Mouse (Mus musculus) midbrain, embryonic 12.5 days (tissue): ENCODE measurements around the gene Rpl9-ps1. TPM values are rescaled to one million over a fixed set of nuclear protein-coding genes. Genes with fewer than 3 reads are reported as not detected.

Experiments
- ATAC-seq: fragments of 200-750 bp; cut with Nextera tagmentation; 2 replicates; pipeline ENCODE4 v1.8.0; 2017; ENCODE audit warnings: low read depth, moderate TSS enrichment, moderate library complexity; ENCODE audit not compliant: low FRiP score
- H3K27ac ChIP-seq: fragments of 300-500 bp; sonication (generic); replicated peaks from 2 replicates; pipeline ENCODE4 v1.5.1; 2016; ENCODE audit warnings: mild to moderate bottlenecking
- H3K27me3 ChIP-seq: fragments of 300-500 bp; sonication (generic); 2 replicates; pipeline ENCODE4 v1.6.1; 2016; ENCODE audit warnings: mild to moderate bottlenecking
- H3K36me3 ChIP-seq: fragments of 300-500 bp; sonication (generic); 2 replicates; pipeline ENCODE4 v1.6.1; 2016
- H3K4me1 ChIP-seq: fragments of 300-500 bp; sonication (generic); 2 replicates; pipeline ENCODE4 v1.6.1; 2016
- H3K4me2 ChIP-seq: fragments of 300-500 bp; sonication (generic); replicated peaks from 2 replicates; pipeline ENCODE4 v1.6.1; 2016; ENCODE audit warnings: mild to moderate bottlenecking, moderate library complexity
- H3K4me3 ChIP-seq: fragments of 300-500 bp; sonication (generic); 2 replicates; pipeline ENCODE4 v1.5.1; 2016; ENCODE audit warnings: mild to moderate bottlenecking
- H3K9ac ChIP-seq: fragments of 300-500 bp; sonication (generic); replicated peaks from 2 replicates; pipeline ENCODE4 v1.6.1; 2016; ENCODE audit warnings: mild to moderate bottlenecking, moderate library complexity
- H3K9me3 ChIP-seq: fragments of 300-500 bp; sonication (generic); 2 replicates; pipeline ENCODE4 v1.6.1; 2016; ENCODE audit warnings: mild to moderate bottlenecking
- WGBS: fragments of 180-500 bp; shearing (Covaris S2); methylation state at CpG from one replicate; pipeline ENCODE4 v1.1.7; 2016; 5-methylcytosine and 5-hydroxymethylcytosine counted together
- polyA plus RNA-seq: library from polyadenylated mRNA; unstranded; fragments of >200 nt; fragmentation: Nextera tagmentation; extraction: Ambion mirVana; gene quantifications from 2 replicates; pipeline ENCODE4 v1.2.1, GENCODE M21; 2016

Gene Rpl9-ps1
- polyA plus RNA-seq, 1 experiment from 2014 or later: not detected

DNA sequence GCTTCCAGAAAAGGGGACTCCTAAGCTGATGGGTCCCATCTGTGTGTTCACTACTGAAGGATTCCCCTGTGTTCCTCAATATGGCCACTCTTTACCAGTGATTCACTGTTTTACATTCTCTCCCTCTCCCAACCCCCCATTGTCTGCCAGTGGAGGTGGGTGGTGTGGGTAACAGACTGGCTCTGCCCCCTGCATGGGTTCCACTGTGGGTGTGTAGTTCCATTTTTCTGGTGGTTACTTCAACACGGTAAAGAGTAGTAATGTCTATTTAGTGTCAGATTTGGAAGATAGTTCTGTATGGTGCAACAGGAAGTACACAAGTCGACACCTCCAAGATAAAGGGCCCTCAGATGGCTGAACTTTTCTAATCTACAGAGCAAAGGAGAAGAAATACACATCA lies 4.2 kb downstream of the Rpl9-ps1 start:
- no peak overlapping the region for H3K4me2 ChIP-seq
- no peak overlapping the region for H3K9ac ChIP-seq
- H3K27ac ChIP-seq: no peak overlapping the region
- H3K9me3 ChIP-seq: no peaks in the 10 kb centered on the region
- WGBS: 83% methylated on average over 2 of the region's 2 CpGs
- H3K36me3 ChIP-seq: no peaks in the 10 kb centered on the region
- ATAC-seq: no peak
- no peaks in the 10 kb centered on the region for H3K27me3 ChIP-seq
- no peak overlapping the region for H3K4me3 ChIP-seq
- H3K4me1 ChIP-seq: no peaks in the 10 kb centered on the region

DNA sequence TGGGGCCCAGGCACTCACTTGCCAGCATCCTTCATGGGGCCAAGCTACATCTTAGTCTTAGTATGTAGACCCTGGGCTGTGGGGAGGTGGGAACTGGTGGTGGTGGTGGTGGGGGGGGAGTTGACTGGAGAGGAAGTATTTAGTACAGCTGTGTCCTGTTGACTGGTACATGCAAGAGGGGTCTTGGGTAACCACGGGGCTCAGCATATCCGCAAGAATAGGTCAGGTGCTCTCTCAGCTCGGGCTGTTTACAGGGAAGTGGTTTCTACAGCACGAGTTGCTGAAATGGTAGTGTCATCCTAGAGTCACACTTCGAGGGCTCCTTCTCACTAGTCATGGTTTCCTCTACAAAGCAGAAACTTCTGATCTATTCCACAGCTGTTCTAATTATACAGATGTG lies 5.3 kb downstream of the Rpl9-ps1 start:
- H3K4me2 ChIP-seq: no peak overlapping the region
- H3K9ac ChIP-seq: no peak overlapping the region
- no peaks in the 10 kb centered on the region for H3K9me3 ChIP-seq
- ATAC-seq: no peak
- H3K36me3 ChIP-seq: no peaks in the 10 kb centered on the region
- no peak overlapping the region for H3K4me3 ChIP-seq
- H3K27ac ChIP-seq: no peak overlapping the region
- 82% methylated on average over 5 of the region's 5 CpGs for WGBS
- no peaks in the 10 kb centered on the region for H3K27me3 ChIP-seq
- H3K4me1 ChIP-seq: no peaks in the 10 kb centered on the region

DNA sequence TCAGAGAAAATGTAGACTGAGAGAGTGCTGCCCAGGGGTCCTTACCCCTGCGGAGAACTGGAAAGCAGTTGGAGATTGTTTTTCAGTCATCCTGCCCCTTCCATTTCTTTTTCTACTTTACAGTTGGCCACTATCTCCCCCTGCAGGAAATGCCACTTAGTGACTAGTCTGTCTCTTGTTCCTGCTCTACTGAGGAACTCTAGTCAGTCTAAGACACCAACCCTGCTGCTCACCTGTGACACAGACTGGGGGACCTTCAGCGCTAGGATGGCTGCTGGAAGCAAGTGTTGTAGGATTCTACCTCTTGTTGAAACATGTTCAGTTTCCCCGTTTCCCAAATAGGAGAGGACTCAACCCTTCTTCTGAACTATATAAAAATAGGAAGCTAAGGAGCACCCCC lies 5.9 kb downstream of the Rpl9-ps1 start:
- H3K9me3 ChIP-seq: no peaks in the 10 kb centered on the region
- H3K4me3 ChIP-seq: no peak overlapping the region
- H3K4me2 ChIP-seq: no peak overlapping the region
- no peaks in the 10 kb centered on the region for H3K4me1 ChIP-seq
- WGBS: 62% methylated on average over 3 of the region's 3 CpGs
- no peak for ATAC-seq
- H3K27ac ChIP-seq: no peak overlapping the region
- no peaks in the 10 kb centered on the region for H3K36me3 ChIP-seq
- no peaks in the 10 kb centered on the region for H3K27me3 ChIP-seq
- no peak overlapping the region for H3K9ac ChIP-seq

DNA sequence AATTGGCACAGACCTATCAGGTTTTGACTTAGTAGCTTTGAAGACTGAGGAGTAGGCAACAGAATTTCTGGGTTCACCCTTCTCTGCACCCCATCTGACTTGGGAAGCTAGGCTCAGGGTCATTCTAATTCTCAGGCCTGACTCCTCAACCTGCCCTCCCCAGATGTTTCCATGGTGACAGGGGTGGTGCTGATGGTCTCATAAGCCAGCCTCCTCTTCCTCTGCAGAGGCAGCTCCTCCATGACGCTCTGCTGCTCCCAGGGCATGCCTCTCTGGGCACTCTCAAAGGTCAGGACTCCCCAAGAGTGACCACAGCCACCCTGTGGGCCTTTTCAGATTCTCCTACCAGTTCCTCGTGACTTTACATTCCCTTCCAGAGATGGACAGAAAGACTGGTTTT lies 6.5 kb downstream of the Rpl9-ps1 start:
- Histone ChIP-seq H3K4me2 (no peak overlapping the region), H3K36me3 (no peaks in the 10 kb centered on the region), H3K4me1 (no peaks in the 10 kb centered on the region), H3K27ac (no peak overlapping the region), H3K9ac (no peak overlapping the region), H3K9me3 (no peaks in the 10 kb centered on the region), H3K4me3 (no peak overlapping the region), H3K27me3 (no peaks in the 10 kb centered on the region)
- ATAC-seq: no peak
- 52% methylated on average over 2 of the region's 2 CpGs for WGBS

DNA sequence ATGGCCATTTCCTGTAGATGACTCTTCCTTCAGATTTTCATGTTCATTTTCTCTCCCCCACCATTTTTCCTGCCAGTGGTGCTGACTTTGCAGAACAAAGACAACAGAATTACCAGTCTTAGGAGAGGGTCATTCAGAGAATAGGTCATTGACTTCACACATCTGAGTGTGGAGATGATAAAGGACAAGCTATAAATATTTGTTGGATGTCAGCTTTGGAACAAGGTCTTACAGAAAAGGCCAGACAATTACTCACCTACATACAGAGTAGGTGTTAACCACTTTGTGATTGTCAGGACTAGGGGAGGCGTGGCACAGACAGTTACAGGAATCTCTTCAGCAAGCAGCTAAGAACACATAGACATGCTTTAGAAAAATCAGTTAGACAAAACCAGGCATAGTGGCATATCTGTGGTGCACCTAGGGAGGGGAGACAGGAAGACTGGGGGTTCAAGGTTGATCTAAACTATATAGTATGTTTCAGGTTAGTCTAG lies 8.6 kb downstream of the Rpl9-ps1 start:
- ATAC-seq: no peak
- H3K36me3 ChIP-seq: no peaks in the 10 kb centered on the region
- H3K9ac ChIP-seq: no peak overlapping the region
- H3K27ac ChIP-seq: no peak overlapping the region
- no peak overlapping the region for H3K4me2 ChIP-seq
- no peaks in the 10 kb centered on the region for H3K27me3 ChIP-seq
- H3K9me3 ChIP-seq: no peaks in the 10 kb centered on the region
- H3K4me3 ChIP-seq: no peak overlapping the region
- H3K4me1 ChIP-seq: no peaks in the 10 kb centered on the region
- 83% methylated on average over 1 of the region's 1 CpGs for WGBS

DNA sequence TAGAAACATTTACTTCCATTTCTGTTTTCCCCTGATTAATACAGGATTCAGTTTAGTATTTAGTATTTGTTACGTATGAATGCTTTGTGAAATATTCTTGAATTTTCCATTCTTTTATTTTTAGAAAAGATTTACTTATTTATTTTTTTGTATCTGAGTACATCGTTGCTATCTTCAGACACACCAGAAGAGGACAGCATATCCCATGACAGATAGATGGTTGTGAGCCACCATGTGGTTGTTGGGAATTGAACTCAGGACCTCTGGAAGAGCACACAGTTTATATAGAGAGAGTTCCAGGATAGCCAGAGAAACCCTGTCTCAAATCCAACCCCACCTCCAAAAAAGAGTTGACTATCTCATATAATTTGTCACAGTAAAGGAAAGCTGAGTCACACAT lies 10.5 kb downstream of the Rpl9-ps1 start:
- no peak overlapping the region for H3K4me2 ChIP-seq
- WGBS: 96% methylated on average over 2 of the region's 2 CpGs
- no peak overlapping the region for H3K9ac ChIP-seq
- H3K4me3 ChIP-seq: no peak overlapping the region
- no peaks in the 10 kb centered on the region for H3K9me3 ChIP-seq
- no peak overlapping the region for H3K27ac ChIP-seq
- no peaks in the 10 kb centered on the region for H3K27me3 ChIP-seq
- no peaks in the 10 kb centered on the region for H3K4me1 ChIP-seq
- no peaks in the 10 kb centered on the region for H3K36me3 ChIP-seq
- no peak for ATAC-seq

DNA sequence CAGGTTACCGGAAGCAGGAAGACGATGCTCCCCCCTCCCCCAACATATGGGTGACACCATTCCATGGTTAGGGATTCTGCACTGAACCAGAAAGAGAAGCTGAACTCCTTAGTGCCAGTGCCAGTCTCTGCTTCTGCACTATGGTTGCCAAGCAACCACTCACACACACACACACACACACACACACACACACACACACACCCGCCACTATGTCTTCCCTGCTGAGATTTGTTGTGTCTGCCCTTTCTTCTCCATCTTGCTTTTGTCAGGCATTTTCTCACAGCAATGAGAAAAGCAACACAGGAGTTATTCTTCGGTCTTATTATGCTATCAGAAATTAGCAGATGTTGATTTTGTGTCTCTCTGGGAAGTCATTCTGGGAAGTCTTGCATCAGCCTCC lies 11.0 kb downstream of the Rpl9-ps1 start:
- no peak overlapping the region for H3K9ac ChIP-seq
- ATAC-seq: no peak
- 59% methylated on average over 4 of the region's 4 CpGs for WGBS

DNA sequence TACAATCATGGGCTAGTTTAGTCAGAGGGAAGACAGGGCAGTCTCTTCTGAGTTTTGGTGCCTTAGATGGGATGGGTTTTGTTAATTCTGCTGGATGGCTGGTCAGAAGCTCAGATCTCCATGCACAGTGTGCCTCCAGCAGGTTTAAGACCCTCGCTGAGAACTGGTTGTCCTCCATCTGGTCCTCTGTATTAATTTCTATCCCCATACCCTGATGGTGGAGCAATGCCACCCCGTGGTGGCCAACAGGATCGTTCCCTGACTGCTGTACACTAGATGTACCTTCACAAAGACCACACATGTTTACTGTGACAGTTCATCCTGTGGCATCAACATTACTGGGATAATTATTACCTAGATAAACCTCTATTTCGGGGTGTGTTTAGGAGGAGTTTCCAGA lies 12.7 kb downstream of the Rpl9-ps1 start:
- H3K27me3 ChIP-seq: no peaks in the 10 kb centered on the region
- H3K27ac ChIP-seq: no peak overlapping the region
- no peak overlapping the region for H3K4me3 ChIP-seq
- 70% methylated on average over 4 of the region's 4 CpGs for WGBS
- no peaks in the 10 kb centered on the region for H3K36me3 ChIP-seq
- no peaks in the 10 kb centered on the region for H3K9me3 ChIP-seq
- H3K9ac ChIP-seq: no peak overlapping the region
- H3K4me1 ChIP-seq: no peaks in the 10 kb centered on the region
- ATAC-seq: no peak
- no peak overlapping the region for H3K4me2 ChIP-seq

More for the DNA sequence above, 11.0 kb downstream of the Rpl9-ps1 start:
- H3K27ac ChIP-seq: no peak overlapping the region
- no peaks in the 10 kb centered on the region for H3K36me3 ChIP-seq
- H3K4me1 ChIP-seq: no peaks in the 10 kb centered on the region
- H3K9me3 ChIP-seq: no peaks in the 10 kb centered on the region
- H3K4me2 ChIP-seq: no peak overlapping the region
- H3K27me3 ChIP-seq: no peaks in the 10 kb centered on the region
- H3K4me3 ChIP-seq: no peak overlapping the region

DNA sequence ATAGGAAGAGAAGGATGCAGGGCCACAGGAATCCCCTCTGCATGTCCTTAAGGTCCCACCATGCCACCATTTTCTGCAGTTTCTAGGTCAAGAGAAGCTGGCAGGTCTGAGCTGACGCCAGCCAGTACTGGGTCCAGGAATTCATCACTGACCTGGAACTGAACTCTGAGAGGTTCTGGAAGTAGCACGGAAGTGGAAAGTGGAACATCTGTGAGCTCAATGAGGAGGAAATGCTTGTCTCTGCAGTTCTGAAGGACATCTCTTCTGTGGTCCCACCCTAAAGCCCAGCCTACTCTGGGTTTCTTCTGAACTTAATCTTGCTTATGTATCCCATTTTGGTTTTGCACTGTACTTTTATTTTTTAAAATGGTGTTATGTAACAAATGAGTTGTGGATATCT lies 14.4 kb downstream of the Rpl9-ps1 start:
- no peak overlapping the region for H3K9ac ChIP-seq

DNA sequence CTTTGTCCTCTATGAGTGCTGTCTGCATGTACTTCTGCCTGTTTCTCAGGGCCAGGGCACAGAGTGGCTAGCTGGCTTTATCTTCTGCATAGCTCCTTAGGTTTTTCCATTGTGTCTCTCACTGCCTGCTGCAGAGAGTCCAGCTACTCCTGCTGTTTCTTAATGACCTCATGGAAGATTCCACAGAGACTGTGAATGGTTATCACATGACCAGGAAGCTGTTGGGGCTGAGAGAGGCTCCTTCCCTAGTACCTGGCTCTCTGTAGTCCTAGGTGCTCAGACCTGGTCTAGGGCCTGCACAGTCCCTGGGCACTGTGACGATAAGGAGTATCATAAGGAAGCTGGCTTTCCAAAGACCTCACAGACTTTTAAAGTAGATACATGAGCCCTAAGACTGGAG lies 14.8 kb downstream of the Rpl9-ps1 start:
- 93% methylated on average over 1 of the region's 1 CpGs for WGBS
- H3K4me1 ChIP-seq: no peaks in the 10 kb centered on the region
- H3K9me3 ChIP-seq: no peaks in the 10 kb centered on the region
- H3K4me2 ChIP-seq: no peak overlapping the region
- H3K27ac ChIP-seq: no peak overlapping the region
- no peak for ATAC-seq
- H3K4me3 ChIP-seq: no peak overlapping the region
- no peaks in the 10 kb centered on the region for H3K27me3 ChIP-seq
- H3K36me3 ChIP-seq: no peaks in the 10 kb centered on the region
- no peak overlapping the region for H3K9ac ChIP-seq

More for the DNA sequence above, 14.4 kb downstream of the Rpl9-ps1 start:
- H3K4me3 ChIP-seq: no peak overlapping the region
- no peaks in the 10 kb centered on the region for H3K36me3 ChIP-seq
- WGBS: 86% methylated on average over 2 of the region's 2 CpGs
- no peak overlapping the region for H3K27ac ChIP-seq
- H3K9me3 ChIP-seq: no peaks in the 10 kb centered on the region
- ATAC-seq: no peak
- H3K4me1 ChIP-seq: no peaks in the 10 kb centered on the region
- H3K27me3 ChIP-seq: no peaks in the 10 kb centered on the region
- H3K4me2 ChIP-seq: no peak overlapping the region

DNA sequence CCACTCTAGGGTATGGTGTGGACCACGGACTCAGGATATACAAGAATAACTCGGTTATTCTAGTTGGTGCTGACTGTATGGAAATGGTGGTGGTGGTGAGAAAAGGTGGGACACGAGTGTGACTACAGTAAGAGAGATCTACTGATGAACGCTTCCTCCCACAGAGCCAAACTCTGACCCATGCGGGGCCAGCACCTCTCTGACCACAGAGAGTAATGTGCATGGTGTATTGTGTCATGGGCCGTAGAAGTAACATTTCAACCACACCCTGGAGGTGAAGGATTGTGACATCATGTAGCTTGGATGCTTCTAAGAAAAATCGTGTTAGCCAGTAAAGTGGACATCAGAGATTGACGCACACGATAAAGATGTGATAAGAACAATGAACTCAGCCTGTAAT lies 16.6 kb downstream of the Rpl9-ps1 start:
- 92% methylated on average over 9 of the region's 9 CpGs for WGBS
- ATAC-seq: no peak
- H3K36me3 ChIP-seq: no peaks in the 10 kb centered on the region
- H3K4me2 ChIP-seq: no peak overlapping the region
- H3K27me3 ChIP-seq: no peaks in the 10 kb centered on the region
- no peak overlapping the region for H3K4me3 ChIP-seq
- H3K4me1 ChIP-seq: no peaks in the 10 kb centered on the region
- H3K27ac ChIP-seq: no peak overlapping the region
- no peaks in the 10 kb centered on the region for H3K9me3 ChIP-seq
- H3K9ac ChIP-seq: no peak overlapping the region

DNA sequence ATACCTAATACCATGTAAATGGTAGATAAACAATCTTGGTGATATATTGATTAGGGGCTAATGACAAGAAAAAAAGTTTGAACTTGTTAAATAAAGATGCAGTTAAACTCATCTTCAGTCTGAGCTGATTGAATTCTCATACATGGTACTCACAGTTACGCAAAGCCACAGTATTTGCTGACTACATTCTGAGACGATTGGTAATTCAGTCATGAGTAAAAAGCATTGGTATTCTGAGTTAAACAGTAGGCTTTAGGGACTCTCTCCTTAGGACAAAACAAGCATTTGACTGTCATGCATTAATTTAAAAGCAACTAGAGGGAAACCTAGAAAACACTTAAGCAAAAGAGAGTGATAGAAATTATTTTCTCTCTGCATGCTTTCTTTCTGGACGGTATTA lies 21.8 kb downstream of the Rpl9-ps1 start:
- no peaks in the 10 kb centered on the region for H3K9me3 ChIP-seq
- no peak overlapping the region for H3K4me2 ChIP-seq
- H3K4me3 ChIP-seq: no peak overlapping the region
- ATAC-seq: no peak
- no peak overlapping the region for H3K27ac ChIP-seq
- WGBS: 86% methylated on average over 3 of the region's 3 CpGs
- H3K4me1 ChIP-seq: no peaks in the 10 kb centered on the region
- no peaks in the 10 kb centered on the region for H3K36me3 ChIP-seq
- no peaks in the 10 kb centered on the region for H3K27me3 ChIP-seq
- no peak overlapping the region for H3K9ac ChIP-seq

DNA sequence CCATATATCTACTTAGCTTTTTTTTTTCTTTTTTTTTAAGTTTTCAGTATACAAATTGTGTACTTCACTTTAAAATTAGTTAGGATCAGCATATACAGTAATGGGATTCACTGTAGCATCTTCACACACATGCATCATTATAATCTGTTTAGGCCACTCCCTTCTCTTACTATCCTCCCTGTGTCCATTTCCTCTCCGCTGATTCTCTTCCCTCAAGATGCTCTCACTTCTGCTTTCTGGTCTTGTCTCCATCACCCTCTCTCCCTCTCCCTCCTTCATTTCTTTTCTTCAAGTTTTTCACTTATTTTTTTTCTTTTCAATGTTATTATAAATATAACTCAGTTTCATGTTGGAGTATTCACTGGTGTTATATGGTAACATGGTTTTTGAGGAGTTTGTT lies 26.4 kb downstream of the Rpl9-ps1 start:
- WGBS: 94% methylated on average over 1 of the region's 1 CpGs
- Histone ChIP-seq H3K27ac (no peak overlapping the region), H3K27me3 (no peaks in the 10 kb centered on the region), H3K9me3 (no peaks in the 10 kb centered on the region), H3K36me3 (no peaks in the 10 kb centered on the region), H3K4me2 (no peak overlapping the region), H3K4me1 (no peaks in the 10 kb centered on the region), H3K4me3 (no peak overlapping the region), H3K9ac (no peak overlapping the region)
- no peak for ATAC-seq
